Mouse (Mus musculus) brain, embryonic 14.5 days (tissue): ENCODE data around the gene Mras.

Experiments
- CTCF ChIP-seq: fragments of 200-500 bp; IDR thresholded peaks from 2 replicates; pipeline ENCODE4 v1.5.1; 2012; ENCODE audit warnings: inconsistent platforms, mild to moderate bottlenecking, moderate library complexity, borderline replicate concordance; ENCODE audit not compliant: insufficient read depth, insufficient read length; ENCODE audit errors: extremely low read depth
- POLR2A ChIP-seq: fragments of 200-500 bp; IDR thresholded peaks from 2 replicates; pipeline ENCODE4 v1.6.1; 2012; ENCODE audit warnings: mild to moderate bottlenecking, inconsistent platforms, borderline replicate concordance; ENCODE audit not compliant: poor library complexity, insufficient read depth, insufficient read length, severe bottlenecking; ENCODE audit errors: extremely low read depth

GRCm38 (mm10) chr9:99418377-99418776, 18.8 kb downstream of the Mras start:
- TF ChIP-seq POLR2A (no peak), CTCF (no peak)
